Mouse (Mus musculus) ovary, postnatal 14 days (tissue): ENCODE measurements around the gene Chrm4.

ENCODE experiments used
- DNase-seq: peaks from one replicate; pipeline ENCODE4 v3.0.0; 2022; ENCODE audit warnings: low spot score

The Chrm4 gene

DNA sequence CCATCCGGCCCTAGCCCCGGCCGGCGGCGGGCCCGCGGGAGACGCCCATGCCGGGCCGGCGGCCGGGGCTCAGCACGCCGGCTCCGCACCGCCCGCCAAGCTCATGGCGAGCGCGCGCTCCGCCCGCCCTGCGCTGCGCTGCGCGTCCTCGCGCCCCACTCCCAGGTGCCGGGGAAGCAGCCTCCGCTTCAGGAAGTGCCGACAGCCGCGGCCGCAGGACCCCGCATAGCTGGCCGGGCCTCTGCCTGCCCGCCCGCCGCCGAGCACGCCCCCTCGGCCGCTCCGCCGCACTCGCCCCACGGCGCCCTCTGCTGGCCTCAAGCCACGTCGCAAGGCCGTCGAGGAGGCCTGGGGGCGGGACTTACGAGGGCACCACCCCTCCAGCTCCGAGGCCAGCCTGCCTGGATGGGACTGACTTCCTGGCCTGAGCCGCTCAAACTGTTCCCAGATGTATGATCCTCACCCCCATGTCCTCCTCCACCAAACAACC lies 36.4 kb downstream of the Chrm4 start:
- DNase-seq = peak; percentile 99

DNA sequence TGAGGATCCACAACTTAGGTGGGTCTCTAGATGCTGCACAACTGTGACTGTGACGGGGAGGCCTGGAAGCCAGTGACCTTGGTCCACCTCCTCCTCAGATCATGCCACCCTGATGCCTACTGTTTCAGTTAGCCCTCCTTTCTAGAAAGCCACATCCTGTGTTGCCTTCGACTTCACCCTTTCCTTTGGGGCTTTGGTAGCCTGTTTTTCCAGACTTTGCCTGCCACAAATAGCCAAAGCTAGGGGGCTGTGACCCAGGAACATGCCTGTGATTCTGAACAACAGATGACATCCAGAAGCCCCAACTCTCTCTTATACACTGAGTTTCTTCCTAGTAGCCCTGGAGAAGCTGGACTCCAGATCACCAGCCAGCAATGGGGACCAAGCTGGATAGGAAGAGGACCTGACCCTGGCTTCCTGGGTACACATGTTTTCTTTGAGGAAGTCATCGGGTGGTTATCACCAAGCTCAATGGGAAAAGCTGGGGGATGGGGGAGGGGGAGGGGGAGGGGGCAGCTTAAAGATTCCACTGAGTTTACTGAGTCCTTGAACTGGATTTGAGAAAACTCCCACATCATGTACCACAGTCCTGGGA lies 37.7 kb downstream of the Chrm4 start:
- DNase-seq = no peak

DNA sequence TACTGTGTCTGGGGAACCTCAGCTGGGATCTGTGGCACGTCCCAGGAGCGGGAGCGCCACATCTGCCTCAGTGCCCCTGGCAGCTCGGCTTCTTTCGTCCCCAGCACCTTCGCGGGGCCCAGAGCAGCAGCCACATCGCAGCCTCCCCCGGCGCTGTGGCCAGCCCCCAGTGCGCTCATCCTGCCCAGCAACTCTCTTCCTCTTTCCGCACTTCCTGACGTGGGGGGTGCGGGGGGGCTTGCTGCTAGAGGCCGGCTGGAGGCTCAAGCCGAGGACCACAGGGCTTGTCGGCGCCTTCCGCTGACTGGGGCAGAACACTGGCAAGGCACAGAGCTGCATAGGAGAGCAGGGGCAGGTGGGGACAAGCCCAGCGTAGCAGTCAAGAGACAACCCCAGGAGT lies 38.4 kb downstream of the Chrm4 start:
- no peak for DNase-seq

DNA sequence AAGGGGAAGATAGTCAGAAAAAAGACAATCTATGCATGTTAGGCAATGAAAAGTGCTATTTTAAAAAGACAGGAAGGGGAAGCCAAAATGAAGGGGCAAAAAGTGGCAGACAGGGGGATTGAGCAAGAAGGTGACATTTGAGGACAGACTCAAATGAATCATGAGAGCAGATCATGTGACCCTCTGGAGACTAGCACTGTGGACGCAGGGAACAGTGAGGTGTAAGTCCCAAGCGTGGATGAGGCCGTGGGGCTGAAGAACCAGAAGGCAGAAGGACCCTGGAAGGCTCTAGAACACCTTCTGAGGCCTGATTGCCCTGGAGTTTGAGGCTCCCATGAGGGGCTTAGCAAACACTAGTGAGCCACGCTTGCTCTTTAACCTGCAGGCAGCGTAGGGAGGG lies 39.3 kb downstream of the Chrm4 start:
- DNase-seq = no peak

DNA sequence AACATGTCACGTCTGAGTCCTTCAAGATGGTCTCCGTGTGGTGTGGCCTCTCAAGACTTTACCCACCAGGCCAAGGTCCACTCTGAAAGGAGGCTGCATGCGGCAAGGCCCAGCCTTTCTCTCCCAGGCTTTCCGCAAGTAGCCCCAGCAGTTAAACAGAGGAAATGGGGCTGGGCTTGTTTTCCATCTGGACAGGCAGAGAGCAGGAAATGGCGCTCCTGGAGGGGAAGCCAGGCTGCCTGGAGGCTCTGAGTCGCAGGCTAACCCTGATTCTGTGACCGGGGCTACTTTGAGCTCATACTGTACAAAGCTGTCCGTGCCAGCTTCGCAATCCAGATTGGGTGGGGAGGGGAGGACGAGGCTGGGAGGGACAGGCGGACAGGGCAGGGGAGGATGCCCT lies 40.9 kb downstream of the Chrm4 start:
- no peak for DNase-seq

DNA sequence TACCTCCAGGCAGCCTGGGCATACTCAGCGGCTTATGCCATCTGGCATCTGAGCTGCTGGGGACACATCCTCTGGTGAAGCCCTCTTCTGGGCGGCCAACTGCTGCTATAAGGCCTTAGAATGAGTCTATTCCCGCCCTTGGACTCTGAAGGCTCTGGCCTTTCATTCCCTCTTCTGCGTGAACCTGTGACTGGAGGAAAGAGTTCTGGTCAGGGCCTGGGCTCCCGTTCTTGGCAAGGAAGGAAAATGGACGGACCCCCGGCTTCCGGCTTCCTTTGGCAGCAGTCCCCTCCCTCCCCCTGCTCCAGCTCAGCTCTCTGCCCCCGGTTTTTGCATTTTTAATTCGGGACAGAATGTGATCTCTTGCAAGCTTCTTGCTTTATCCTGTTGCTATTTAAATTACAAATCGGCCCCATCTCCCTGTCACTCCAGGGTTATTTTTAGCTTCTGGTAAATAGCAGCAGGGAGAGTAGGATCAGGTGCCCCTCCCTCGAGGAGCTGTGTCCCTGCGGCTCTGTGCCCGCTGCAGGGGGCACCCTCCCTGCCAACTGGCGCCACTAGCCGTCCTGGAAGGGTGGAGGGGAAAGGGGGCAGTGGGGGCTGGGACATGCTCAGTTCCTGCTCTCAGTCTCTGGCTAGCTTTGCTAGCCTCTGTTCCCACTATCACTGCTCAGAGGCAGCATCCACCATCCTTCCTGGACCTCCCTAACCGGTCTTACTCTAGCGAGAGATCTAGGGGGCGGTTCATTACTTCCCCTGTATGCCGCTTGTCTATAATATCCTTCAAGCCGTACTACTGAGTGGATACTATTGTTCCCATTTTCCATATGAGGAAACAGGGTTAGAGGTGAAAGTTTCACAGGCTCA lies 44.4 kb downstream of the Chrm4 start:
- DNase-seq = no peak

DNA sequence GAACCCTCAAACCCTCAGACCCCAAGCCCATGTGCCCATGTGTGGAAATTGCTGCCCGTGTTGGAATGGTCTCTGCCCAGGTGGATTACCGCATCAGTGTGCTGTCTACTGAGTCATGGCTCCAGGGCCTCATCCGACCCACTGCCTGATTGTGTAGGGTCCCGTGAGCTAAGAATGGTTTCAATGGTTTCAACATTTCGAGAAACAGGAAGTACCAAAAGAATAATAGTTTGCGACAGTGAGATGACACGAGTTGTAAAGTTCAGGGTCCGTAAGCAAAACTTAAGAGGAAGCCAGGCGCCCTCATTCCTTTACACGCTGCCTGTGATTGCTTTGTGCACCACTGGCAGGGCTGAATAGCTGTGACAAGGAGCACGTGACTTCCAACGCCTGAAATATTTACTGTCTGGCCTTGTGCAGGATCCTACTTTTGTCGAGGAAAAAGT lies 45.1 kb downstream of the Chrm4 start:
- DNase-seq = no peak

DNA sequence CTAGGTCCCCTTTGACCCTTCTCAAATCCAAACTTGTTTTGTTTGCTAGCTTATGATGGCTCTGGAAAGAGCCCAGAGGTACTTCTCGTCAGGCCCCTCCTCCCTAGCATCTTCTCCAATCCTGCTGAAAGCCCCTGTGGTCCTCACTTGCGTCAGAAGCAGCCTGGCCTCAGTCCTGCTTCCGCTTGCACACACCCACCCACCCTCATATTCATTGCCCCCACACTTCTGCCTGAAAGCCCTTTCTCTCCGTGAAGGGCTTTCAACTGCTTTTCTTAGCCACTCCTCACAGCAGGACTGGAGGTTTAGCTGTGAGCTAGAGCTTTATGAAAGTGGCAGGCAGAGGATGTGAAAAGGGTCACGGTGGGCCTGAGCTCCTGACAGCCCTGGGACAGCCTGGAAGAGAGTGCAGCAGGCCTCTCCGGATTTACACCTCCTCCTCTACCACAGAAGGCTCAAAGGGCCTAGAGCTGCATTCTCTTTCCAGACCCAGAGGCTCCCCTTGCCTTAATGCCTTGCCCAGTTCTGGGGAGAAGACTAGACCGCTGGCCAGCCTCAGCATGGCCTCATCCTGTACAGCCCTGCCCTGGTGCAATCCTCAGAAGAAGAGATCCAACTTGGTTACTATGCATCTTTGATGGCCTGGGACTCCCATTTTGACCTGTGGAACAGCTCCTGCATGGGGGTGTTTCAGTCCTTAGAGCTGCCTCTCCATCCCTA lies 46.5 kb downstream of the Chrm4 start:
- no peak for DNase-seq

DNA sequence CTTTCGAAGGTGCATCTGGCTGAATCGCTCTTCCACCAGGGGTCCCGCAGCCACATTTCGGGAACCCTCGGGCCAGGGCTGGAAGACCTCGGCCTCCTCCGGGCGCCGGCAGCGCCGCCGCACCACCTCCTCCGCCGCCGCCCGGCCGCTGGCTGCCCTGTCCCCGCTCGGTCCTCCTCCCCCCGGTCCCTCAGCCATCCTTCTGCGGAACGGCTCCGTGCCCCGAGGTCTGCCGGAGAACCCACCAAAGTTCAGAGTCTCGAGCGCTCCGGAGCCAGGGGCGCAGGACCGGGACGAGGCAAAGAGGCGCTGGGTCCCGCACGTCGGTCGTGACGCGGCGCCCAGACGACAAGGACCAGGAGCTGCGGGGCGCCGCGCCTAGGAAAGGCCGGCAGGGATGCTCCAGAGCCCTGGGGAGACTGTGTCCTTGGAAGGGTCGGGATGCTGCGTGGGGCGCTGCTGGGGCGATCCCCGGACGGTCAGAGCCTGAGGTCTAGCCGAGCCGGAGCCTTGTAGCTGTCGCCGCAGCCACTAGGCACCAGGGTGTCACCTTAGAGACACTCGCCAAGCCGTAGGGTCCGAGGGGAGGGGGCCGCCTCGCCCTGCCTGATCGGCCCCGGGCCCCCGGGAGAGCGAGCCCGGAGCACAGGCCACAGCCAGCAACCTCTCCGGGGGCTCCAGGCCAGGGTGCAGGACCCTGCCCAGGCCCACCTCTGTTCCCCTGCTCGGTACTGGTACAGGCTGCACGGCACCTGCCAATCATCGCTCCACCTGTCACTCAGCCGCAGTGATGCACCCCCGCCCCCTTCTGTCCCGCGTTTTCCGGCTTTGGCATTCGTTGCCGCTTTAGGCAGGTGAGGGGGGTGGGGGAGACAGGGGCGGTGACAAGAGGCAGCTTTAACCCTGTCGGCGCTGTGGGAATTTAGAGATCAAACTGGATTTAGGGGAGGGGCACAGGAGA lies 48.8 kb downstream of the Chrm4 start, which contains the start of gene Dgkz:
Dgkz (minus strand) TSS at position 284 of the 961 bp plus-strand sequence.
- DNase-seq = no peak

DNA sequence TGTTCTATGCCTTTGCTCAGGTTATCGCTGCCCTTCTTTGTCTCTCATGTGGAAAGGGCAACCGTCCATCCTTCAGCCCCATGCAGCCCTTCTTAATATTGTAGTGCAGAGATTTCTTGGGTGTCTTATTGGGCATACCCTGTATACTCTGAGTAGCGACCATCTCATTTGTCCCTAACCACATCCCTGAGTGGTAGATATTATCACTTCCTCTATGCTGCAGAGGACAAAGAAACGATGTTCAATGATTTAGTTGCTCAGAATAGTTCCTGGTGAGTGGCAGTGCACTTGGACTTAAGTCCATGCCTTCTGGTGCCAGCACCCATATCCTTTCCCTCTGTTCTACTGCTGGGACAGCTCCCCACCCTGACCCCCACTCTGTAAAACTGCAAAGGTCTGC lies 50.9 kb downstream of the Chrm4 start:
- DNase-seq = no peak
